Mouse (Mus musculus): ENCODE measurements at regions not wholly inside any gene's neighbourhood (a gene's known extent, or its start where the extent isn't known, plus 50 kb on each side); places are given as distances from the start of the nearest gene placed in this dataset.

- Histone ChIP-seq H3K36me3 (ENCODE audit: control insufficient read depth, insufficient read depth) (no peaks in the 10 kb centered on the region), H3K4me3 (no peak overlapping the region), H3K27me3 (ENCODE audit: control insufficient read depth, insufficient read depth, insufficient read length) (no peaks in the 10 kb centered on the region), H3ac (ENCODE audit: control insufficient read depth, insufficient read length) (no peak overlapping the region), H3K4me2 (ENCODE audit: low read depth) (no peak overlapping the region), H3K79me2 (ENCODE audit: control insufficient read depth, insufficient read depth) (no peaks in the 10 kb centered on the region)
- TF ChIP-seq MYOG (IDR thresholded peaks at IDR 0.05; ENCODE audit: control insufficient read depth in 1 of 3, insufficient read depth in 1 of 3, insufficient read length in 2 of 3, low read depth in 2 of 3), result no peak
- no peak for TF ChIP-seq TCF12 (IDR thresholded peaks at IDR 0.05; ENCODE audit: insufficient read depth, poor library complexity, severe bottlenecking)
- TF ChIP-seq TCF3 (IDR thresholded peaks at IDR 0.05; ENCODE audit: insufficient read length, low read depth), result no peak
- no peak for TF ChIP-seq POLR2A (IDR thresholded peaks at IDR 0.05; ENCODE audit: insufficient read length, low read depth)
- no peak for TF ChIP-seq E2F4 (IDR thresholded peaks at IDR 0.05; ENCODE audit: insufficient read depth)
- no peak for TF ChIP-seq MYOD1 (IDR thresholded peaks at IDR 0.05; ENCODE audit: control insufficient read depth in 1 of 3, insufficient read length in 2 of 3, low read depth in 2 of 3)
- no peak for TF ChIP-seq POLR2AphosphoS2 (IDR thresholded peaks at IDR 0.05; ENCODE audit: insufficient read length, low read depth)
- TF ChIP-seq REST (IDR thresholded peaks at IDR 0.05; ENCODE audit: insufficient read depth, insufficient read length), result no peak
- no peak for TF ChIP-seq CEBPB (IDR thresholded peaks at IDR 0.05; ENCODE audit: insufficient read depth, poor library complexity, severe bottlenecking)
- TF ChIP-seq MAX (IDR thresholded peaks at IDR 0.05; ENCODE audit: low read depth), result no peak
- TF ChIP-seq USF1 (IDR thresholded peaks at IDR 0.05; ENCODE audit: low read depth), result no peak
- TF ChIP-seq SRF (IDR thresholded peaks at IDR 0.05; ENCODE audit: control insufficient read depth, insufficient read length, low read depth), result no peak
Measured at GRCm38 (mm10) chr5:119542836-119543235, 127.6 kb upstream of the Tbx3 start.

- Histone ChIP-seq H3K79me2 (ENCODE audit: control insufficient read depth, insufficient read depth) (no peaks in the 10 kb centered on the region), H3K36me3 (ENCODE audit: control insufficient read depth, insufficient read depth) (no peaks in the 10 kb centered on the region), H3ac (ENCODE audit: control insufficient read depth, insufficient read length) (no peak overlapping the region), H3K4me2 (ENCODE audit: low read depth) (no peak overlapping the region), H3K27me3 (ENCODE audit: control insufficient read depth, insufficient read depth, insufficient read length) (no peaks in the 10 kb centered on the region), H3K4me3 (no peak overlapping the region)
- TF ChIP-seq MAX (IDR thresholded peaks at IDR 0.05; ENCODE audit: low read depth), result no peak
- no peak for TF ChIP-seq TCF12 (IDR thresholded peaks at IDR 0.05; ENCODE audit: insufficient read depth, poor library complexity, severe bottlenecking)
- no peak for TF ChIP-seq E2F4 (IDR thresholded peaks at IDR 0.05; ENCODE audit: insufficient read depth)
- TF ChIP-seq TCF3 (IDR thresholded peaks at IDR 0.05; ENCODE audit: insufficient read length, low read depth), result no peak
- TF ChIP-seq USF1 (IDR thresholded peaks at IDR 0.05; ENCODE audit: low read depth), result no peak
- TF ChIP-seq MYOG (IDR thresholded peaks at IDR 0.05; ENCODE audit: control insufficient read depth in 1 of 3, insufficient read depth in 1 of 3, insufficient read length in 2 of 3, low read depth in 2 of 3), result no peak
- TF ChIP-seq SRF (IDR thresholded peaks at IDR 0.05; ENCODE audit: control insufficient read depth, insufficient read length, low read depth), result no peak
- no peak for TF ChIP-seq MYOD1 (IDR thresholded peaks at IDR 0.05; ENCODE audit: control insufficient read depth in 1 of 3, insufficient read length in 2 of 3, low read depth in 2 of 3)
- no peak for TF ChIP-seq POLR2A (IDR thresholded peaks at IDR 0.05; ENCODE audit: insufficient read length, low read depth)
- no peak for TF ChIP-seq CEBPB (IDR thresholded peaks at IDR 0.05; ENCODE audit: insufficient read depth, poor library complexity, severe bottlenecking)
- no peak for TF ChIP-seq REST (IDR thresholded peaks at IDR 0.05; ENCODE audit: insufficient read depth, insufficient read length)
- TF ChIP-seq POLR2AphosphoS2 (IDR thresholded peaks at IDR 0.05; ENCODE audit: insufficient read length, low read depth), result no peak
Measured at GRCm38 (mm10) chr5:119543716-119544115, 126.8 kb upstream of the Tbx3 start.

GRCm38 (mm10) chr5:119544681-119545080, 125.8 kb upstream of the Tbx3 start:
- H3K36me3 ChIP-seq (ENCODE audit: control insufficient read depth, insufficient read depth), result no peaks in the 10 kb centered on the region
- no peaks in the 10 kb centered on the region for H3K27me3 ChIP-seq (ENCODE audit: control insufficient read depth, insufficient read depth, insufficient read length)
- no peak overlapping the region for H3K4me2 ChIP-seq (ENCODE audit: low read depth)
- no peak overlapping the region for H3K4me3 ChIP-seq
- no peak for TF ChIP-seq POLR2AphosphoS2 (IDR thresholded peaks at IDR 0.05; ENCODE audit: insufficient read length, low read depth)
- no peak for TF ChIP-seq USF1 (IDR thresholded peaks at IDR 0.05; ENCODE audit: low read depth)
- no peak for TF ChIP-seq REST (IDR thresholded peaks at IDR 0.05; ENCODE audit: insufficient read depth, insufficient read length)
- TF ChIP-seq MYOD1 (IDR thresholded peaks at IDR 0.05; ENCODE audit: control insufficient read depth in 1 of 3, insufficient read length in 2 of 3, low read depth in 2 of 3), result no peak
- no peak for TF ChIP-seq MYOG (IDR thresholded peaks at IDR 0.05; ENCODE audit: control insufficient read depth in 1 of 3, insufficient read depth in 1 of 3, insufficient read length in 2 of 3, low read depth in 2 of 3)
- no peak for TF ChIP-seq TCF3 (IDR thresholded peaks at IDR 0.05; ENCODE audit: insufficient read length, low read depth)
- TF ChIP-seq E2F4 (IDR thresholded peaks at IDR 0.05; ENCODE audit: insufficient read depth), result no peak
- TF ChIP-seq MAX (IDR thresholded peaks at IDR 0.05; ENCODE audit: low read depth), result no peak
- no peak for TF ChIP-seq SRF (IDR thresholded peaks at IDR 0.05; ENCODE audit: control insufficient read depth, insufficient read length, low read depth)
- TF ChIP-seq CEBPB (IDR thresholded peaks at IDR 0.05; ENCODE audit: insufficient read depth, poor library complexity, severe bottlenecking), result no peak
- TF ChIP-seq TCF12 (IDR thresholded peaks at IDR 0.05; ENCODE audit: insufficient read depth, poor library complexity, severe bottlenecking), result no peak
- no peak for TF ChIP-seq POLR2A (IDR thresholded peaks at IDR 0.05; ENCODE audit: insufficient read length, low read depth)
- H3ac ChIP-seq (ENCODE audit: control insufficient read depth, insufficient read length), result no peak overlapping the region
- H3K79me2 ChIP-seq (ENCODE audit: control insufficient read depth, insufficient read depth), result no peaks in the 10 kb centered on the region

GRCm38 (mm10) chr5:119547070-119547469, 123.4 kb upstream of the Tbx3 start:
- no peak overlapping the region for H3K4me2 ChIP-seq (ENCODE audit: low read depth)
- no peak overlapping the region for H3K4me3 ChIP-seq
- no peaks in the 10 kb centered on the region for H3K79me2 ChIP-seq (ENCODE audit: control insufficient read depth, insufficient read depth)
- no peaks in the 10 kb centered on the region for H3K36me3 ChIP-seq (ENCODE audit: control insufficient read depth, insufficient read depth)
- H3ac ChIP-seq (ENCODE audit: control insufficient read depth, insufficient read length), result no peak overlapping the region
- TF ChIP-seq MAX (IDR thresholded peaks at IDR 0.05; ENCODE audit: low read depth), result no peak
- no peak for TF ChIP-seq MYOD1 (IDR thresholded peaks at IDR 0.05; ENCODE audit: control insufficient read depth in 1 of 3, insufficient read length in 2 of 3, low read depth in 2 of 3)
- TF ChIP-seq REST (IDR thresholded peaks at IDR 0.05; ENCODE audit: insufficient read depth, insufficient read length), result no peak
- no peak for TF ChIP-seq TCF12 (IDR thresholded peaks at IDR 0.05; ENCODE audit: insufficient read depth, poor library complexity, severe bottlenecking)
- no peak for TF ChIP-seq TCF3 (IDR thresholded peaks at IDR 0.05; ENCODE audit: insufficient read length, low read depth)
- TF ChIP-seq MYOG (IDR thresholded peaks at IDR 0.05; ENCODE audit: control insufficient read depth in 1 of 3, insufficient read depth in 1 of 3, insufficient read length in 2 of 3, low read depth in 2 of 3), result no peak
- no peak for TF ChIP-seq POLR2AphosphoS2 (IDR thresholded peaks at IDR 0.05; ENCODE audit: insufficient read length, low read depth)
- no peak for TF ChIP-seq SRF (IDR thresholded peaks at IDR 0.05; ENCODE audit: control insufficient read depth, insufficient read length, low read depth)
- no peak for TF ChIP-seq POLR2A (IDR thresholded peaks at IDR 0.05; ENCODE audit: insufficient read length, low read depth)
- TF ChIP-seq E2F4 (IDR thresholded peaks at IDR 0.05; ENCODE audit: insufficient read depth), result no peak
- no peak for TF ChIP-seq CEBPB (IDR thresholded peaks at IDR 0.05; ENCODE audit: insufficient read depth, poor library complexity, severe bottlenecking)
- no peak for TF ChIP-seq USF1 (IDR thresholded peaks at IDR 0.05; ENCODE audit: low read depth)
- no peaks in the 10 kb centered on the region for H3K27me3 ChIP-seq (ENCODE audit: control insufficient read depth, insufficient read depth, insufficient read length)
